Mouse (Mus musculus) v-Abl transformed pro-B cells (cell line): Measurements from ENCODE around the gene Lif.

Experiments used
- in situ Hi-C, 2 experiments: fragments of 400-800 bp; cut with MboI; formaldehyde crosslinking; loops; one replicate each; pipeline ENCODE4 v1.15.1; 2025; ENCODE audit not compliant: unreplicated experiment in 2 of 2

Lif gene

DNA sequence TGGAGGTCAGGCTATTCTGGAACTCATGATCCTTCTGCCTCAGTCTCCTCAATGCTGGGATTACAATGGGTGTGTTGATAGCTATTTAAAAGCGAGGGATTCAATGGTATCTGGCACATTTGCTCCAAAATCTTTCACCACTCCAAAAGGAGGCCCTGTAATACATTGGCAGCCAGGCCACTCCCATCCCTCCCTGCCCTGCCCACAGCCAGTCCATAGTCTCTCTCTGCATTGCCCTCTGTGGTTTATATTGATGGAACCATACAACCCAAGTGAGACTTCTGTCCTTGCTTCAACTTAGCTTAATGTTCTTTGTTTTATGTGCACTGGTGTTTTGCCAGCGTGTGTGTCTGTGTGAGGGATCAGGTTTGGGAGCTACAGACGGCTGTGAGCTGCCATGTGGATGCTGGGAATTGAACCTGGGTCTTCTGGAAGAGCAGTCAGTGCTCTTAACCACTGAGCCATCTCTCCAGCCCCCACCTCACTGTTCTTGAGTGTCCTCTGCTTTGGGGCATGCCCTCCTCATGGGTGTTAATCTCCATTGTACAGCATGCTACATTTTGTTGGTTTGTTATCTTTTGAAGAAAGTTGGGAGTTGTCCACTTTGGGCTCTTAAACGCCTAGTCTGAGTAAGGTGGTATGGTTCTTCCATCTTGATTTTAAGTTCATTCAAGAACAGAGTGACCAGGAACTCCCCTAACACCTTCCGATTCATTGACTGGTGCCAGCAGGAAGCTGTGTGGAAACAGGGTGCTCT is 30.6 kb upstream of the Lif start:
- in situ Hi-C loops = no loop called here

DNA sequence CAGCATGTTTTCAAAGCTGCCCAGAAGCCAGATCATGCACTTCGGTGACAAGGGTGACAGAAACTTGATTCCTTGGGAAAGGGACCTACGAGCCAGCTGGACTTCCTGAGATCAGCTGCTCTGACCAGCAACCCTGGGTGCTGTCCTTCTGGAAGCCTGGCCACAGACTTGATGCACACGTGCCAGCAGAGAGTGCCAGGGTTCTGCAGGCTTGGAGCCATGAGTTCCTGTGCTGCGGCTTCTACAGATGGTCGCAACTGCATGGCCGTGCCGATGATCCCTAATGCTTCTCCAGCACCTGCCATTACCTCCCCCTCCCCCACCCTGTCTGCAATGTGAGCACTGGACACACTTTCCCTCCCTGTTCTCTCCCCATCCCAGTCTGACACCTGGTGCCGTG is 28.9 kb upstream of the Lif start:
- in situ Hi-C loops = no loop called here

DNA sequence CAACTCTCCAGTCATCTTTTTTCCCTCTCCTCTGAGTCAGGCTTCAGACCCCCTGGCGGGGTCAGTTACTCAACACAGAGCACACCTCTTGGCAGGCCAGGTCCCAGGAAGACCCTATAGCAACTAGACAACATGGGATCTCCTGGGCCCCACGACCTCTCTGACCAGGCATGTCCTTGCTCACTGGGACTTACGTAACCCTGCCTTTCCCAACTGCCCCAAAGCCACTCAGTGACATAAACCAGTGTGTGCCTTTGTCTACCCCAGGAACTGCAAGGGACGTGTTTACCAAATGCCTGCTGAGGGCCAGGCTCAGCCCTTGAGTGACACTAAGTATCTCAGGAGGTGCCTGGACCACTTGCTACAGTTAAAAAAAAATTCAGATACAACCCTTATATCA is 27.5 kb upstream of the Lif start:
- in situ Hi-C loops = no loop called here

DNA sequence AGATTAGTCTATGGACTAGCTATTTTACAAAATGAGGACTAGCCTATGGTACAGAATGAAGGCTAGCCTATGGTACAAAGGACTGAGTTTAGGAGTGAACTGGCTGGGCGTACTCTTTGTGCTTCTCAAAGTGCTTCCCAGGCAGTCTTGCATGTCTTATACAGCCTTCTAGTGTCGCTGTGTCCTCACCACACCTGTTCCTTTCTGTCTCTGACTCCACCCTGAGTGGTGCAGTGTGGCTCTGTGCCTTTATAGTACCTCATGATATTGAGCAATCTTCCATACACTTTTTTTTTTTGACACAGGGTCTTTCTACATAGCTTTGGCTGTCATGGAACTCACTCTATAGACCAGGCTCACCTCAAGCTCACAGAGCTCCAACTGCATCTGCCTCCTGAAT is 25.9 kb upstream of the Lif start:
- in situ Hi-C loops = no loop called here

DNA sequence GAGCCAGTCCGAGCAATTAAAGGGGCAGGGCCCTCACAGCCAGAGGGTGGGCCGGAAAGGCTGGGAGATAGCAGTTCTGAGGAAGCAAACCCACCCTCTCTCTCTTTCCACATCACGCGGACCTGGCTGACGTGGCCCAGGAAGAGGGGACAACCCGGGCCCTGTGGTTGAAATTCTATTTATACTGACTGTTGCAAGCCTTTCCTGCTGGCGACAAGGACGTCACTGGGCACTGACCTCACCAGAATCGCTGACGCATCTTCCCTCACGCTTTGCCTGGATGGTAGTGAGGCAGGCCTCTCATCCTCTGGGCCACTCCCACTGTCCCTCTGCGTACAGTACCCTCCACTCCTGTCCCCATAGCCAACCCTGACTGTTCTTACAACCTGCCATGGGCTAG is 24.7 kb upstream of the Lif start:
- in situ Hi-C loops = no loop called here

DNA sequence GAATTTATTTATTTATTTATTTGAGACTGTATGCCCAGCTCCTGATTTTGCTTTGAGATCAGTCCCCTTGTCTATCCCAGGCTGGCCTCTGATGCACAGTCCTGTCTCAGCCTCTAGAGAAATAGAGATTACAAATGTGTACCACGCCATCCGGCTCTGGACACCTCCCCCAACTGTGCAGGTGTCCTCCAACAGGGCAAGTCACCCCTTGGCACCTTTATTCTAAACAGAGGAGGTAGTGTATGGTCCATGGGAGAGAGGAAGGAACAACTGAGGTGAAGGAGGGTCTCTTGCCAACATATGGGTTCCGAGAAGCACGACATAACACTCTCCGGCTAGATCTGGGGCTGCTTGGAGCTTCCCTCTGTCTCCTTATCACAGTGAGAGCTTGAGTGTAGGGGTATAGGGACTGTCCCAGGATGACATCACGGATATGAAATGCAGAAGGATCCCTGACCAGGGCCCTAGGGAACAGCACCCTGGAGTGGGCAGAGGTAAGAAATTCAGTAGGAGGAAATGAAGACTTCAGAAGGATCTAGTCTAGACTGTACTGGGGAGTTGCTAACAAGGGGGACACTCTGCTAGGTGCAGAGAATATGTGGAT is 22.2 kb upstream of the Lif start:
- in situ Hi-C loops = no loop called here

DNA sequence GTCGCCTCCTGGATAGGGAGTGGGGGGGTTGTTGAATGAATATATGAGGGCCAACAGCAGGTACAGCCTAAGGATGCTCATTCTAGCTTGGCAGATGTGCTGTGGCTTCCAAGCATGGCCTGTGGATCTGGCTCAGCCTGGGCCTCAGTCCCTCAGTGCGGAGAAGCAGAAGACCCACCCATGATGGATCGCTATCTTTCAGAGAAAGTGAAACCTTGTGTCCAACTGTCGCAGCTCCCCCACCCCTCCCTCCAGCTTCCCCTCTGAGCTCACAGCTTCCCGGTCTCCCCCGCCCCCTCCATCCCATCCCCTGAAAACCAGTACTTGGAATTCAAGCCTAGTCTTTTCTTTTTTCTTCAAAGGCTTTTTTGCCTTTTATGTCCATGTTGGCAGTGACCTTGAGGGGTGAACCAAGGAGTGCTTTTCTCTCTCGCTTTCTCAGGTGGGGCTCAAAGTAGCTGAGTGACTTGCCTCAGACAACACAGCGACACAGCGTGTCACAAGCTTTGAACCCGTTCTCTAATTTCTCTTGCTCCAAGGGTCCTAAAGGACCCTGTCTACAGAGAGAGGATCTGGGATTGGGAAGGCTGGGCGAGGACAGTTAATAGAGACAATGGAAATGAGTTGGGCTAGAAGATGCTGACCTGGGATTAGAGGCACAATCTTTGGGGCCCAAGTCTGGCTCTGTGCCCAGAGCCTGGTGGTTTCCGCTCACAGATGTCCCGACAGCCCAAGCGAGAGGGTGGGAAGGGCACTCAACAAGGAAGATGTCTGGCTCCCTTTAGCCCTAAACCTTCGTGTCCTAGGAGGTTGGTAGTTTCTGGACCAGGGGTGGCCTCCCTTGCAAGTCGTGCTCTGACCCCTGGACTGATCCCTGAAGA is 21.5 kb upstream of the Lif start, which contains the start of gene Osm:
Osm (plus strand) TSS at position 756 of the 881 bp plus-strand sequence.
- in situ Hi-C loops = no loop called here

DNA sequence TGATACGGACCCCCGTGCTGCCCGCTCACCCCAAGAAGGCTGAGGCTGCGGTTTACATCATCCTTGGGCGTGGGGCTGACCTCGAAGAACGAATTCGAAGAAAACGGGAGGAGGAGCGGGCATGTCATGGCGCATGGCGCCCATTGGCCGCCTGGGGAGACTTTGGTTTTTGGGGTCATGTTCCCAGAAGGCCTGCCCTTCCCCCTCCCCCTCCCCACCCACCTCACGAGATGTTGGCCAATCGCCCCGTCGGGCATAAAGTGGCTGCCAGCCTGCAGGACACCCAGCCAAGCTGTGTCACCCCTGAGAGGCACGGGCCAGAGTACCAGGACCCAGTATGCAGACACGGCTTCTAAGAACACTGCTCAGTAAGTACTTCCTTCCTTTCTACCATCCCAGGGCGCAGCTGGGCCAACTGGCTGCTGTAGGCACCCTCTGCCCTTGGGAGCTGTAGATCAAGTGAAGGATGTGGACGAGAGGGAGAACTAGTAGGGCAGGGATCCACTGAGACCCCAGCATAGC is 20.8 kb upstream of the Lif start:
- in situ Hi-C loops = no loop called here

DNA sequence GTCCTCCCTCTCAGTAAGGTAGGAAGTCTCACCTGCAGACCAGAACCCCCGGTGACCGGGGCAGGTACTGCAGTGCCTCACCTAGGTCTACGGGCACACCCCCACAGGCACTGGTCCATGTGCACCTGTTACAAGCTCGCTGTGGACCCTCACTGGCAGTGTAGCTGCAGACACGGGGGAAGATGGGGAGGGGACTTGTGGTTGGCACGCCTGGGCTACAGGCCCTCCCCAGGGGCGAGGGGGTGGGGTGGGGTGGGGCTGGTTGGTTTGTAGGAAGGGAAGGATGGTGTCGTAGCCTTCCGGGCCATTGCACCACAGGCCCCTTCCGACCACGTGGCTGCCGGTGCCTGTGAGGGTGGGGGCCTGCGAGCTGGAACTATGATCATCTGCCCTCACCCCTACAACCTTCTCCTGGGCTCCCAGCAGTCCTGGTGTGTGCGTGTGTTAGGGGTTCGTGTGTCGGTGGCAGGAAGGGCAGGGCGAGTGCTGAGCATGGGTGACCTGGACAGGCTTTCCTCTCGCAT is 19.9 kb upstream of the Lif start:
- in situ Hi-C loops = no loop called here

DNA sequence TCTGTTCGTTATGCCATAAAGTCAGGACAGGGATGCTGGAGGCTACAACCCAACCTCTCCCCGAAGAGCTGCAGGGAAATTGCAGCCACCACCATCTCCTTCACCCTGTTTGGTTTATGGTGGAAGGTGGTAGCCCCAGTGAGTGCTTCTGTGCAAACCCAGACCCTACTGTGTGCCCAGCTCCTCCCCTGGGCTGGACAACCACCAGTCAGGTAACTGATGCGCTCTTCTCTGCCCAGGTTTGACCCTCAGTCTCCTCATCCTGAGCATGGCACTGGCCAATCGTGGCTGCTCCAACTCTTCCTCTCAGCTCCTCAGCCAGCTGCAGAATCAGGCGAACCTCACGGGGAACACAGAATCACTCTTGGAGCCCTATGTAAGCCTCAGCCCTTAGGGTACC is 19.2 kb upstream of the Lif start:
- in situ Hi-C loops = no loop called here

DNA sequence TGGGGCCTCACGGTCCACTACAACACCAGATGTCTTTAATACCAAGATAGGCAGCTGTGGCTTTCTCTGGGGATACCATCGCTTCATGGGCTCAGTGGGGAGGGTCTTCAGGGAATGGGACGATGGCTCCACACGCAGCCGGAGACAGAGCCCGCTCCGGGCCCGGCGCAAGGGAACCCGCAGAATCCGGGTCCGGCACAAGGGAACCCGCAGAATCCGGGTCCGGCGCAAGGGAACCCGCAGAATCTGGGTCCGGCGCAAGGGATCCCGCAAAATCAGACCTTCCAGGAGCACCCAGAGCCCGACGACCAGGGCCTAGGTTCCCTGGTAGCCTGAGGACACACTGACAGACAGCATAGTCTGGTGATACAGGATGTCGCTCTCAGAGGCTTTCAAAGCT is 17.7 kb upstream of the Lif start:
- in situ Hi-C loops = no loop called here

DNA sequence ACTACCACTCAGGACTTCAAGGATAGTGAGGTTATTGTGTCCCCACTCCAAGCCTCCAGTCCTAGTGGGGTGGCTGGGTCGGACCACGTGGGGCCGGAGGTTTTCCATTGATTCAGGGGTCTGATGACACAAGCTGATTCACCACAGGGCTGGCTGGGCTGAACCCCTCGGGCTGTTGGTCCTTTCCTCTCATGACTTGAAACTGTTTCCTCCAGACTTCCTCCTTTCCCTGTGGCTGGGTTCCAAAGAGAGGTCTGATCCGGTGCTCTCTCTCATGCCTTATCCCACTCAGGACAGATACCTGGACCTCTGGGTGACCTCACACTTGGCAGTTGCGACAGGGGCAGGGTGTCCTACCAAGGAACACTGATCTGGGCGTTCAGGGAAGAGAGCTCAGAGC is 17.2 kb upstream of the Lif start:
- in situ Hi-C loops = no loop called here

DNA sequence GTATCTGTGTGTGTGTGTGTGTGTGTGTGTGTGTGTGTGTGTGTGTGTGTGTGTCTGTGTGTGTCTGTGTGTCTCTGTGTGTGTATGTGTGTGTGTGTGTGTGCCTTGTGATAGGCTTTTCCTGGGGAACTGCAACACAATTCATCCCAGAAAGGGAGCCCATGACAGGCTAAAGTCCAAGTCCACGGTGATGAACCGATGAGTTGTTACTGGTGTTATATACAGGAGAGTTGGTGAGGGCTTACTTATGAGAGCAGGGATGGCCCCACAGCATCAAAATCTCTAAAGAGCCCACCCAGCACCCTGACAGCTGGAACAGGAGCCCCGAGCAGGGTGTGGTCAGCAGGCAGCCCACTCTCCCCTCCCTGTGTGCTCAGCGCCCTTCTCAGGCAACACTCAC is 16.2 kb upstream of the Lif start:
- in situ Hi-C loops = no loop called here

DNA sequence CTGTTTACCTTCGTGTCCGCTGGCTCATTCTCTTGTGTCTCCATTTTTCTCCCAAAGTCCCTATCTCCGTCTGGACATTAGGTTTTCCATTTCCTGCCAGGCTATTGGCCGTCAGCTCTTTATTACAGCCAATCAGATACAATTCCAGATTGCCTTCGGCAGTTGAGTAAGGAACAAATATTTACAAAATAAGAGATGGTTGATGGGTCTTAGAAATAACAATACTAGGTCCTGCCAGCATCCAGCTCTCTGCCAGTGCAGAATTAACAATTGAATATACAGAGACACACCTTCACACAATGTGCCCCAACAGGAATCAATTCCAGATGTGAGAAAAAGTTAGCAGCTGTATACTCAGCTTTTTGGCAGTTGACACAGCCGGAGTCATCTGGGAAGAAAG is 11.2 kb upstream of the Lif start:
- in situ Hi-C loops = no loop called here

DNA sequence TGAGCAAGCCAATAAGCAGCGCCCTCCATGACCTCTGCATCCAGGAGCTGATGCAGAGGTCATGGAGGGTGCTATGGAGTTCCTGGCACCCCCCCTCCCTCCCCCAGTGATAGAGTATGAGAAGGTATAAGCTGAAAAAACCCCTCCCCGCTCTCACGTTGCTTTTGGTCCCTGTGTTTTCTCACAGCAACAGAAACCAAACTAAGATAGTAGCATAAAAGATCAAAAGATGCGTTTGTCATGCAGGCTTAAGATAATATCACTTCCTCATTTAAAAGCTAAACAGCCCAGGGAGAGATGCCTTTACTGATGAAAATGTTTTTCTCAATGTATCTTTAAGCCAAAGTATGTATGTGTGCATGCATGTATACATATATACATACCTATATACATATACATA is 10.7 kb upstream of the Lif start:
- in situ Hi-C loops = no loop called here

DNA sequence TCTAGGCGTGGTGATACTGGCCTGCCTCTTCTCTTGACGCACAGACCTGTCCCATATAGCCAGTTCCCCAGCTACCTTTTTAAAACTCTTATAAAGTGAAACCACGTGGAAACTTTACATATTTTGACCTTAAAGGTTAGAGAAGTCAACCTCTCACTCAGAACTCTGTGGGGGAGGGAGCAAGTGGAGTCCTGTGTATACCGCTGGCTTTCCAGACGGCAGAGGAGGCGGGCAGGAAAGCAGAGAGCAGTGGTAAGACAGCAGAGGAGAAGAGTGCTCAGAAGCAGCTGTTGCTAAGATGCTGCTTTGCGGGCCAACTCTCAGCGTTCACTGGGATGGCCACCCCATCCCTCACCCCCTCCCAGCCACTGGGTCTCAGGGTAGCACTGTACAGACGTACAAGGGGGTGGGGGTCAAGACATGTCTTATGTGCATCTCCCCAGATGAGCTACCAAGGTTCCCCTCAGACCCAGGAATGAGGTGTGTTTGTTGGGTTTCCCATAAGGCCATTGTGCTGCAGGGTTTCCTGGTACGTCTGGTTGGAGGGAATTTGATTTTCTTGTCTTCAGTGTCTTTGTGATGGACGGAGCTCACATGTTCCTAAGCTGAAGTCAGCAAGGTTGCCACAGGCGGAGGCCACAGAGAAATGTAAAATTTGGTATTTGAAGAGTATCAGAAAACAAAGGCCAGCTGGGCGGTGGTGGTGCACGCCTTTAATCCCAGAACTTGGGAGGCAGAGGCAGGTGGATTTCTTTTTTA is 10.0 kb upstream of the Lif start:
- in situ Hi-C loops = no loop called here

DNA sequence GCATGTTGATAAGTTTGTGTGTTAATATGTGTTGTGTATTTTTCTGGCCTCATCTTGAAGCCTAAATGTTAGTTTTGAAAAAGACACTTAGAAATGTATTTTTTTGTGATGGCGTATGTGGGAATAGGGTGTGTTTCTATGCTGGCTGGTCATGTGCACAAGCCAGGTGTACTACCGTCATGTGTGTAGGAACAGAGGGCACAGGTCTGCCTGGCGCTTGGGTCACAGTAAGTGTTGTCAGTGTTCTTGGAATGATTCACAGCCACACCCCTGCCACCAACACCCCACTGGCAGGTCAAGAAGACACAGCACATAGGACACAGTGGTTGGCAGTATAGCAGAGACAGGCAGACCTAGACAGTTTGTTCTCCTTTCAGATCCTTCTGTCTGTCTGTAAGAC is 8.2 kb upstream of the Lif start:
- in situ Hi-C loops = no loop called here

DNA sequence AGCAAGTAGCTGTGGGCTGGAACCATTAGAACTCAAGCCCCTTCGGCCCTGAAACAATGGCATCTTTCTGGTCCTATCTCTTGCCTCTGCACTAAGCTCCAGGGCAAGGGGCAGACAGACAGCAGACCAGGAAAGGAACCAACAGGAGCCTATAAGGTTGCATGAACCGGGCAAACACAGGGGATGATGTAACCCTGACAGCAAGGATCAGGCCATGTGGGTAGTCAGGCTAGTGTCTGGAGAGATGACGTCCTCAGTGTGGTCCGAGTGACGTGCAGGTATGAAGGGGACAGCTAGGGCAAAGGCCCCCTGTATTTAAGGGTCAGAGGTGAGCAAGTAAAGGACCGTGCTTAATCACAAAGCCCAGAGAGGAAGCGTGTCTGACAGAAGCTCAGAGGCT is 7.1 kb upstream of the Lif start:
- in situ Hi-C loops = no loop called here

DNA sequence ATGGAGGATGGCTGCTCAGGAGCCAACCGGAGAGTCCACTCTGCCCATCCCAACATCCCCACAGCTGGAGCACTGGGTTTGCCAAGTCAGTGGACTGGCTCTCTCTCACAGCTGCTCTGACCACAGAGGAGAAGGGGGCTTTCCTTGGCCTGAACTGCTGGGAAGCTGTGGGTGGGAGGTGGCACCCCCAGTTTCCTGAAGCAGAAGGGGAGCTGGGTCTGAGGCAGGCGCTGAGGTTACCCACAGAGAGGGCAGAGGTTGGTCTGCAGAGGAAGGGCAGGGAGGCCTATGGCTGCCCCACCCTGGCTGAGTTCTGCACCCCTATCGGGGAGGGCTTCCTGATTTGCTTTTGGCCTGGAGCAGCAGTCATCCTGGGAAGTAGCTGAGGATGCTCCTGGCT is 6.0 kb upstream of the Lif start:
- in situ Hi-C loops = no loop called here

DNA sequence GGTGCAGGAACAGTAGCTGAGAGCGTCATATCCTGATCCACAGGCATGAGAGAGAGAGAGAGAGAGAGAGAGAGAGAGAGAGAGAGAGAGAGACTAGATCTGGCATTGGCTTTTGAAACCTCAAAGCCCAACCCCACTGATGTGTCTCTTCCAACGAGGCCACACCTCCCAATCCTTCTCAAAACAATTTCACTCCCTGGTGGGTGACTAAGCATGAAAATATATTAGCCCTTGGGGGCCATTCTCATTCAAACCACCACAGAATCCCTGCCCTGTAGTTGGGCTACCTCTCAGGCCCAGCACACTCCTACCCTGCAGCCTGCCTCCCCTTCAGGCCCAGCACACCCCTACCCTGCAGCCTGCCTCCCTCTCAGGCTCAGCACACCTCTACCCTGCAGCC is 4.5 kb upstream of the Lif start:
- in situ Hi-C loops = no loop called here
